Mouse (Mus musculus) lung, adult 2 months (tissue): ENCODE results near the gene Clec10a. TPM values are rescaled to one million over a fixed set of nuclear protein-coding genes. Genes with fewer than 3 reads are reported as not detected.
A peak's percentile ranks its signal among the peaks of the same experiment; 100 is the strongest.
"Not testable (repeated sequence)": the region's sequence is repeated elsewhere in the genome, so short reads cannot be mapped to it uniquely, and the experiment has no call there.

Experiments used
- DNase-seq: peaks from one replicate; pipeline ENCODE4 v3.0.0; 2022
- H3K4me1 ChIP-seq: fragments of 200-500 bp; 2 replicates; pipeline ENCODE4 v1.6.1; 2011; ENCODE audit warnings: low read length; ENCODE audit not compliant: control insufficient read depth, insufficient read depth
- H3K4me3 ChIP-seq: fragments of 200-500 bp; replicated peaks from 2 replicates; pipeline ENCODE3; 2011; ENCODE audit warnings: low read depth, mild to moderate bottlenecking, control low read depth, low read length; ENCODE audit errors: extremely low read depth
- CTCF ChIP-seq: fragments of 200-500 bp; IDR thresholded peaks from 2 replicates; pipeline ENCODE4 v1.5.1; 2011; ENCODE audit warnings: mild to moderate bottlenecking, low read length, control low read depth; ENCODE audit not compliant: insufficient read depth
- POLR2A ChIP-seq: fragments of 200-500 bp; IDR thresholded peaks from 2 replicates; pipeline ENCODE4 v1.6.1; 2011; ENCODE audit warnings: low read depth, mild to moderate bottlenecking, control low read depth, low read length, borderline replicate concordance; ENCODE audit errors: extremely low read depth
- WGBS: fragments of 180-500 bp; shearing (Covaris S2); methylation state at CpG from one replicate; pipeline ENCODE4 v1.1.7; 2018; 5-methylcytosine and 5-hydroxymethylcytosine counted together
- polyA plus RNA-seq: library from polyadenylated mRNA; depleted of rRNA; stranded (reverse); fragments of >200 nt; gene quantifications from 2 replicates; pipeline ENCODE4 v1.2.3, GENCODE M21; 2012; rRNA removed

Gene Clec10a
- 4.0 and 4.2 TPM in 2 replicates for polyA plus RNA-seq

GRCm38 (mm10) chr11:70155897-70156296, at the start of gene Clec10a:
Gene Clec10a (plus strand): TSS chr11:70156197.
- not testable (repeated sequence) for H3K4me1 ChIP-seq, DNase-seq, H3K4me3 ChIP-seq
- WGBS = no CpG with 5 or more reads among the region's 5 CpGs

GRCm38 (mm10) chr11:70107085-70107484, 48.9 kb upstream of the Clec10a start:
- TF ChIP-seq CTCF = no peak
- TF ChIP-seq POLR2A = no peak
- H3K4me3 ChIP-seq = no peak overlapping the region
- WGBS = 51% methylated on average over 8 of the region's 8 CpGs
- no peak for DNase-seq
- H3K4me1 ChIP-seq = no peaks in the 10 kb centered on the region

- peak; percentile 20 for DNase-seq
- WGBS = 77% methylated on average over 3 of the region's 3 CpGs
- TF ChIP-seq CTCF = peak; percentile 80
- TF ChIP-seq POLR2A = no peak
- H3K4me3 ChIP-seq = no peak overlapping the region
- H3K4me1 ChIP-seq = no peaks in the 10 kb centered on the region
Measured at GRCm38 (mm10) chr11:70110146-70110545, 45.9 kb upstream of the Clec10a start.

GRCm38 (mm10) chr11:70114562-70114961, 41.4 kb upstream of the Clec10a start:
- no peak for DNase-seq
- TF ChIP-seq POLR2A (no peak), CTCF (no peak)
- H3K4me3 ChIP-seq = no peak overlapping the region

GRCm38 (mm10) chr11:70115901-70116300, 40.1 kb upstream of the Clec10a start:
- DNase-seq = no peak
- no peak overlapping the region for H3K4me3 ChIP-seq
- WGBS = 91% methylated on average over 3 of the region's 3 CpGs
- no peak for TF ChIP-seq POLR2A
- TF ChIP-seq CTCF = no peak
- H3K4me1 ChIP-seq = no peaks in the 10 kb centered on the region

More at GRCm38 (mm10) chr11:70114562-70114961, 41.4 kb upstream of the Clec10a start:
- no peaks in the 10 kb centered on the region for H3K4me1 ChIP-seq
- 30% methylated on average over 4 of the region's 4 CpGs for WGBS

- Histone ChIP-seq H3K4me3 (peak within 1 kb of the TSS; percentile 13), H3K4me1 (no peaks in the 10 kb centered on the region)
- TF ChIP-seq CTCF (no peak), POLR2A (no peak)
- DNase-seq = no peak
- 34% methylated on average over 9 of the region's 9 CpGs for WGBS
Measured at GRCm38 (mm10) chr11:70129926-70130379, 26.0 kb upstream of the Clec10a start, which contains the start of gene Mgl2. Gene Mgl2 (plus strand): TSS chr11:70130329.

GRCm38 (mm10) chr11:70135001-70135400, 21.0 kb upstream of the Clec10a start:
- 77% methylated on average over 3 of the region's 3 CpGs for WGBS
- not testable (repeated sequence) for H3K4me1 ChIP-seq, DNase-seq, H3K4me3 ChIP-seq

- not testable (repeated sequence) for H3K4me3 ChIP-seq, DNase-seq, H3K4me1 ChIP-seq
- WGBS = 72% methylated on average over 8 of the region's 8 CpGs
Measured at GRCm38 (mm10) chr11:70135925-70136324, 20.1 kb upstream of the Clec10a start.

- no peak overlapping the region for H3K4me3 ChIP-seq
- TF ChIP-seq POLR2A = no peak
- no peak for TF ChIP-seq CTCF
- 74% methylated on average over 10 of the region's 10 CpGs for WGBS
- no peaks in the 10 kb centered on the region for H3K4me1 ChIP-seq
- DNase-seq = no peak
Measured at GRCm38 (mm10) chr11:70139171-70139570, 16.8 kb upstream of the Clec10a start.

- WGBS = 55% methylated on average over 3 of the region's 3 CpGs
- no peak for TF ChIP-seq POLR2A
- TF ChIP-seq CTCF = no peak
- no peaks in the 10 kb centered on the region for H3K4me1 ChIP-seq
- no peak for DNase-seq
- no peak overlapping the region for H3K4me3 ChIP-seq
Measured at GRCm38 (mm10) chr11:70151072-70151471, 4.9 kb upstream of the Clec10a start.

- DNase-seq = no peak
- no peak for TF ChIP-seq POLR2A
- TF ChIP-seq CTCF = no peak
- H3K4me3 ChIP-seq = no peak overlapping the region
Measured at GRCm38 (mm10) chr11:70162336-70162735, 6.3 kb downstream of the Clec10a start.

More at GRCm38 (mm10) chr11:70162336-70162735, 6.3 kb downstream of the Clec10a start:
- peaks cover 2% of the 10 kb centered on the region; the same call in 1 of the 2 replicates for H3K4me1 ChIP-seq
- 23% methylated on average over 3 of the region's 3 CpGs for WGBS
